Mouse (Mus musculus) testis, adult 2 months (tissue): ENCODE results near the gene Lhfpl5. TPM values are rescaled to one million over a fixed set of nuclear protein-coding genes. Genes with fewer than 3 reads are reported as not detected.

Experiments
- H3K27ac ChIP-seq: fragments of 200-500 bp; 2 replicates; pipeline ENCODE4 v1.5.1; 2012; ENCODE audit warnings: low read depth, low read length; ENCODE audit not compliant: control insufficient read depth, insufficient read depth
- H3K27me3 ChIP-seq: fragments of 200-500 bp; 2 replicates; pipeline ENCODE4 v1.6.1; 2012; ENCODE audit warnings: mild to moderate bottlenecking, low read length, moderate library complexity; ENCODE audit not compliant: control insufficient read depth, insufficient read depth
- H3K36me3 ChIP-seq: fragments of 200-500 bp; 2 replicates; pipeline ENCODE4 v1.6.1; 2012; ENCODE audit warnings: mild to moderate bottlenecking, low read length; ENCODE audit not compliant: control insufficient read depth, insufficient read depth
- H3K4me1 ChIP-seq: fragments of 200-500 bp; 2 replicates; pipeline ENCODE4 v1.6.1; 2012; ENCODE audit warnings: low read length; ENCODE audit not compliant: control insufficient read depth, insufficient read depth
- H3K4me3 ChIP-seq: fragments of 200-500 bp; 2 replicates; pipeline ENCODE4 v1.5.1; 2012; ENCODE audit warnings: low read depth, mild to moderate bottlenecking, low read length, moderate library complexity, mixed read lengths; ENCODE audit not compliant: control insufficient read depth
- CTCF ChIP-seq: fragments of 200-500 bp; IDR thresholded peaks from 2 replicates; pipeline ENCODE4 v1.5.1; 2012; ENCODE audit warnings: low read depth, mild to moderate bottlenecking, inconsistent platforms, low read length, moderate library complexity; ENCODE audit not compliant: control insufficient read depth, insufficient read depth, insufficient replicate concordance
- POLR2A ChIP-seq: fragments of 200-500 bp; IDR thresholded peaks from 2 replicates; pipeline ENCODE4 v1.6.1; 2012; ENCODE audit warnings: low read depth, mild to moderate bottlenecking, inconsistent platforms, low read length, moderate library complexity; ENCODE audit not compliant: control insufficient read depth
- polyA plus RNA-seq: library from polyadenylated mRNA; depleted of rRNA; stranded (reverse); fragments of >200 nt; gene quantifications from 2 replicates; pipeline ENCODE4 v1.2.3, GENCODE M21; 2012; rRNA removed

The Lhfpl5 gene
- polyA plus RNA-seq, result 0.10 TPM in 1 of 2 replicates, not detected in the other

DNA sequence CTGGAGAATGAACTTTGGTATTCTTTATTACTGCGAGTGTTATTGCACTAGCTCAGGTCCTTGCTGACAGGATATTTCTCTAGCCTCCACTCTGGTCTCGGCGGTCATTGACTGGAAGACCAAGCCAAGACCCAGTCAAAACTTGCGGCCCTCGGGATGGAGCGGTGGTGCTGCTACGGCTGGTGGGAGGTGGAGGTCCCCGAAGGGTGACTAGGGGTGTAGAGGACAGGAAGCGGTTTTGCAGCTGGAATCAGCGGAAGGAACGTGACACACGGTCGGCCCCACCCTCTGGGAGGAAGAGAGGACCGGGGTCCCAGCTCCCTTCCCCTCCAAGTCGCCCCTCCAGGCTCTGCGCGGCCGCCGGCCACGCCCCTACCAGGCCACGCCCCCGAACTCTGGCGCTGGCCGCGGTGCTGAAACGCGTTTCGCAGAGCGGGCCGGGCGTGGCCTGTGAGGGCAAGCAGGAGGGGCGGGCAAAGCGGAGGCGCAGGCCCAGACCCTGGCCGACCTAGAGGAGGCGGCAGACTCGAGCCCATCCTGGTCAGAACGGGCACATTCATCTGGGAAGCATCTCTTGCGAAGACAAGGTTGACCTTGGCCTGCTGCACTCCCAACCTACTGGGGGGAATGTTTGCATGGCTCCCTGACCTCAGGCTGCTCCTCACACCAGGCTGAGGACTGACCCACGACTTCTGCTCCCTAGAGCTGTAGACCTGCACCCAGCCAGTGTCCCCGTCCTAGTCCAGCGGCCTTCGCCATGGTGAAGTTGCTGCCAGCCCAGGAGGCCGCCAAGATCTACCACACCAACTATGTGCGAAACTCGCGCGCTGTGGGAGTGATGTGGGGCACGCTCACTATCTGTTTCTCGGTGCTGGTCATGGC, at the start of gene Lhfpl5:
Gene Lhfpl5 (plus strand): TSS at position 398 of the 882 bp plus-strand sequence.
- Histone ChIP-seq H3K27ac (no peak within 1 kb of the TSS), H3K4me1 (peaks cover 12% of the 10 kb centered on the region), H3K4me3 (peak within 1 kb of the TSS; percentile 47), H3K27me3 (no peaks in the 10 kb centered on the region), H3K36me3 (no peaks in the 10 kb centered on the region)
- TF ChIP-seq POLR2A, result no peak
- no peak for TF ChIP-seq CTCF

- H3K36me3 ChIP-seq, result no peaks in the 10 kb centered on the region
- H3K27me3 ChIP-seq, result no peaks in the 10 kb centered on the region
- H3K4me3 ChIP-seq, result peak overlapping the region; percentile 71
- H3K27ac ChIP-seq, result peak overlapping the region; percentile 54
- TF ChIP-seq CTCF, result no peak
- TF ChIP-seq POLR2A, result 0 out of 2 replicates have a peak, but pooled peaks have one; percentile 22
- peaks cover 22% of the 10 kb centered on the region for H3K4me1 ChIP-seq
Observed at GRCm38 (mm10) chr17:28527184-28528042, 48.0 kb upstream of the Lhfpl5 start.

DNA sequence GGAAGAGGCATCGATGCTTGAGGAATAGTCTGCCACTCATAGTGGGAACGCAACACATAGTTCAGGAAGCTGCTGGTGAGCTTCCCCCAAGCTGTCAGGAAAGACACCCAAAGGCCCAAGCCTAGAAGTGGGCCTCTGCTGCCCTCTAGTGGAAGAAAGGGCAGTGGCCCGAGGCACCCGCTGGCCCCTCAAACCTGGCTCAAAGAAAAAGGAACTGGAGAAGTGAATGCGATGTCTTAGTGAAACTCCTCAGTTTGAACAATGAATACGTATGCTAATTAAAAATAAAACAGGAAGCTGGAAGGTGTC, 47.4 kb upstream of the Lhfpl5 start:
- H3K36me3 ChIP-seq, result no peaks in the 10 kb centered on the region
- peak overlapping the region; percentile 54; the same call in 1 of the 2 replicates for H3K27ac ChIP-seq
- peak overlapping the region; percentile 71 for H3K4me3 ChIP-seq
- H3K27me3 ChIP-seq, result no peaks in the 10 kb centered on the region
- peak; percentile 85 for TF ChIP-seq CTCF
- no peak for TF ChIP-seq POLR2A
- H3K4me1 ChIP-seq, result peaks cover 18% of the 10 kb centered on the region

- Histone ChIP-seq H3K4me3 (peak overlapping the region; percentile 84), H3K27me3 (no peaks in the 10 kb centered on the region), H3K27ac (no peak overlapping the region), H3K36me3 (no peaks in the 10 kb centered on the region), H3K4me1 (peaks cover 13% of the 10 kb centered on the region)
- TF ChIP-seq CTCF, result no peak
- no peak for TF ChIP-seq POLR2A
Observed at GRCm38 (mm10) chr17:28529116-28529515, 46.3 kb upstream of the Lhfpl5 start.

DNA sequence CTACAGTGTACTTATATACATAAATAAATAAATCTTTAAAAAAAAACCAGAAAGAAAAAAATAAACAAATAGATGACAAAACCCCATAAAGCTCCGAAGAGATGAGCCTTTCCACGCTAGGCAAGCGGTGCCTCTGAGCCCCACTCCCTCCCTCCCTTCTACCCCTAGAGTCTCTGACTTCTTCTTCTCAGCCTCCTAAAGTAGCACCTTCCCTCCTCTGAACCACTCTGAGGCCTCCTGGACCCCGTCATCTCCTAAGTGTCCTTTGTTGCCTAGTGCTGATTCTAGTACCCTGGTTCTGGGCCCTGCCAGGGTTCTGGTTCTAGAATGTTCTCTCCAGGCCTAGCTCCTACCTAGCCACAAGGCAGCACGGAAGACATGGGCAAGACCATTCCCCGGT, 44.9 kb upstream of the Lhfpl5 start, which contains the start of gene Armc12:
Gene Armc12 (plus strand): TSS at position 301 of the 400 bp plus-strand sequence.
- peak; percentile 44; the same call in 1 of the 2 replicates for TF ChIP-seq POLR2A
- TF ChIP-seq CTCF, result no peak
- peak within 1 kb of the TSS; percentile 16; the same call in 1 of the 2 replicates for H3K27ac ChIP-seq
- peak within 1 kb of the TSS; percentile 84 for H3K4me3 ChIP-seq
- no peaks in the 10 kb centered on the region for H3K27me3 ChIP-seq
- no peaks in the 10 kb centered on the region for H3K36me3 ChIP-seq
- H3K4me1 ChIP-seq, result peaks cover 12% of the 10 kb centered on the region

DNA sequence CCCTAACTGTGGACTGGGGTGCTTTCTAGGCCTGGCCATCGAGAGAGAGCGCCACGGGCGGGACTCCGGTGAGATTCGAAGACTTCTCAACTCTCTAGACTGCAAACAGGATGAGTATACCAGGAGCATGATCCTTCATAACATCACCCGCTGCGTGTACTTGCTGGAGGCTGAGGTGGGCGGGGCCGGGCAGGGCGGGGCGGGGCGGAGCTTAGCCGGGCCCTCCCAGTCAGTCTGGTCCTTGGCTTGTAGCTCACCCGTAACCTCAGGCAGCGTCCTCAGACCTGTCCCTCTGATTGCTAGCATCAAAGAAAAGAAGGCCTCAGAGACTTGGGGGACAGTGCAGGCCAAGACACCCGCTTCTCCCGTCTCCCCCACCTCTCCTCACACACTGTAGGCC, 43.5 kb upstream of the Lhfpl5 start:
- TF ChIP-seq POLR2A (no peak), CTCF (no peak)
- peaks cover 12% of the 10 kb centered on the region for H3K4me1 ChIP-seq
- H3K27me3 ChIP-seq, result no peaks in the 10 kb centered on the region
- peak overlapping the region; percentile 81 for H3K4me3 ChIP-seq
- no peaks in the 10 kb centered on the region for H3K36me3 ChIP-seq
- peak overlapping the region; percentile 16; the same call in 1 of the 2 replicates for H3K27ac ChIP-seq

- Histone ChIP-seq H3K4me1 (peaks cover 12% of the 10 kb centered on the region), H3K27me3 (no peaks in the 10 kb centered on the region), H3K4me3 (peak overlapping the region; percentile 81), H3K36me3 (no peaks in the 10 kb centered on the region), H3K27ac (no peak overlapping the region)
- TF ChIP-seq CTCF, result no peak
Observed at GRCm38 (mm10) chr17:28532557-28532956, 42.9 kb upstream of the Lhfpl5 start.
